Mouse (Mus musculus) effector memory CD4-positive, alpha-beta T cell, adult 5 months (primary cell): ENCODE results near the gene Kazn. TPM values are rescaled to one million over a fixed set of nuclear protein-coding genes. Genes with fewer than 3 reads are reported as not detected.

Experiments used
- polyA plus RNA-seq: library from polyadenylated mRNA; unstranded; fragments of 100-300 nt; shearing (Covaris generic); gene quantifications from one replicate; pipeline ENCODE4 v1.2.1, GENCODE M21; 2017

Kazn gene
- 0.36 TPM for polyA plus RNA-seq

GRCm38 (mm10) chr4:142239240-142240126 lies at the start of gene Kazn:
Kazn (minus strand) TSS chr4:142239401.

GRCm38 (mm10) chr4:142084131-142084899 lies 154.9 kb downstream of the Kazn start, which contains the start of gene Tmem51:
Tmem51 (minus strand) TSS chr4:142084304.

Other genes with a start within 250 kb of the Kazn start
- not detected for gene Fhad1, start 224.3 kb downstream of the Kazn start, polyA plus RNA-seq
- 0.86 TPM for gene Tmem51, start 155.1 kb downstream of the Kazn start, polyA plus RNA-seq